Mouse (Mus musculus): ENCODE measurements around the gene Arhgef19. TPM values are rescaled to one million over a fixed set of nuclear protein-coding genes. Genes with fewer than 3 reads are reported as not detected.
A peak's percentile ranks its signal among the peaks of the same experiment; 100 is the strongest.

Arhgef19 gene
- polyA plus RNA-seq, 1 experiment: 16.4 TPM

DNA sequence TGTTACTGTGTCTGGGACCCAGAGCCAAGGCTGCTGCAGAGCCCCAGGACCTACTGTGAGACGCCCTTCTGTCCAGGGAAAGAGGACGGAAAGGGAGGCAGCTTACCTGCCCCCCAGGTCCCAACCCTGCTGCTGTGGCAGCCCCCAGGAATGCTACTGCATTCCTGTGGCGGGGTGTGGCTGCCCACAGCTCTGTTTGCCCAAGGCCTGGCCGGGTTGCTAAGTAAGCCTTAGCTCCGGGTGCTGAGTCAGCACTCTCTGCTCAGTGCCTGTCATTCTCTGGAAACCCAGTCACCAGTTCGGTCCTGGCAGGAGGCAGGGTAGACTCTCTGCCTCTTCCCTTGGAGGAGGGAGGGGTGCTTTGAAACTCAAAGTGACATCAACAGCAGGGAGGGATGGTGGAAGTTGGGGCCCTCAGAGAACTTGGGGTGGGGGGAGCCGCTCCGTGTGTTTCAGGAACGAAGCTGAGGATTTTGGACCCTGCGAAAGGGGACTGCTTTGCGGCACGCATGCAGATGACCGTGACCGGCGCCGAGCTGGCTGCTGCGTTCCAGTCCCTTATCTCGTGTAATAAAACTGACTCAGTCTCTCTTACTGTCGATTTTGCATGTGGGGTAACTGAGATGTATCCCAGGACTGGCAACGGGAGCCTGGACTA is 47.7 kb downstream of the Arhgef19 start:
- H3K27ac ChIP-seq (ENCODE audit: insufficient read depth, low read length): peak overlapping the region; percentile 21; the same call in 1 of the 2 replicates
- H3K4me1 ChIP-seq (ENCODE audit: control insufficient read depth, insufficient read depth, low read length): peaks cover 10% of the 10 kb centered on the region
- TF ChIP-seq POLR2A (IDR thresholded peaks at IDR 0.05; ENCODE audit: low read depth, low read length) (no peak), CTCF (IDR thresholded peaks at IDR 0.05; ENCODE audit: borderline replicate concordance, insufficient read depth, low read length) (no peak)
- no peak overlapping the region for H3K4me3 ChIP-seq (ENCODE audit: insufficient read depth, low read length)

- Histone ChIP-seq H3K4me1 (ENCODE audit: control insufficient read depth, insufficient read depth, low read length) (peaks cover 12% of the 10 kb centered on the region), H3K4me3 (ENCODE audit: insufficient read depth, low read length) (no peak overlapping the region), H3K27ac (ENCODE audit: insufficient read depth, low read length) (no peak overlapping the region)
- TF ChIP-seq POLR2A (IDR thresholded peaks at IDR 0.05; ENCODE audit: low read depth, low read length) (no peak), CTCF (IDR thresholded peaks at IDR 0.05; ENCODE audit: borderline replicate concordance, insufficient read depth, low read length) (no peak)
Observed at GRCm38 (mm10) chr4:141287518-141288004, 48.3 kb downstream of the Arhgef19 start.

DNA sequence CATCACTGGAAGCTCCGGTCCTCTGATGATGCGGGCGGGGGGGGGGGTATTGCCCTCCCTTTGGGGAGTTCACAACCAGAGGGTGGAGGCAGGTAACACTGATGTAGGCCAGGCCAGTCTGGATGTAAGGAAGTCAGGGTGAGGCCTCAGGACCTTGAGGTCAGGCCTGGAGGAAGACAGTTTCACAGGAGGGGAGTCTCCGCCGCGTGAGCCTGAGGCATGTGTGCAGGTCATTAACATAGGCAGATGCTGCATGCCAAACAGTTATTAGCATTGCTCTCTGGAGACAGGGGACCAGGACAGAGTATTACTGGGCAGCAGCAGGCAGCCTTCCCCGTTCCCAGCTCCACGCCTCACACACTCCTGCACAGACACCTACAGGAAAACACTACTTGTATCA is 48.9 kb downstream of the Arhgef19 start:
- Histone ChIP-seq H3K4me1 (ENCODE audit: control insufficient read depth, insufficient read depth, low read length) (peaks cover 12% of the 10 kb centered on the region), H3K27ac (ENCODE audit: insufficient read depth, low read length) (no peak overlapping the region), H3K4me3 (ENCODE audit: insufficient read depth, low read length) (no peak overlapping the region)
- TF ChIP-seq POLR2A (IDR thresholded peaks at IDR 0.05; ENCODE audit: low read depth, low read length) (no peak), CTCF (IDR thresholded peaks at IDR 0.05; ENCODE audit: borderline replicate concordance, insufficient read depth, low read length) (no peak)

DNA sequence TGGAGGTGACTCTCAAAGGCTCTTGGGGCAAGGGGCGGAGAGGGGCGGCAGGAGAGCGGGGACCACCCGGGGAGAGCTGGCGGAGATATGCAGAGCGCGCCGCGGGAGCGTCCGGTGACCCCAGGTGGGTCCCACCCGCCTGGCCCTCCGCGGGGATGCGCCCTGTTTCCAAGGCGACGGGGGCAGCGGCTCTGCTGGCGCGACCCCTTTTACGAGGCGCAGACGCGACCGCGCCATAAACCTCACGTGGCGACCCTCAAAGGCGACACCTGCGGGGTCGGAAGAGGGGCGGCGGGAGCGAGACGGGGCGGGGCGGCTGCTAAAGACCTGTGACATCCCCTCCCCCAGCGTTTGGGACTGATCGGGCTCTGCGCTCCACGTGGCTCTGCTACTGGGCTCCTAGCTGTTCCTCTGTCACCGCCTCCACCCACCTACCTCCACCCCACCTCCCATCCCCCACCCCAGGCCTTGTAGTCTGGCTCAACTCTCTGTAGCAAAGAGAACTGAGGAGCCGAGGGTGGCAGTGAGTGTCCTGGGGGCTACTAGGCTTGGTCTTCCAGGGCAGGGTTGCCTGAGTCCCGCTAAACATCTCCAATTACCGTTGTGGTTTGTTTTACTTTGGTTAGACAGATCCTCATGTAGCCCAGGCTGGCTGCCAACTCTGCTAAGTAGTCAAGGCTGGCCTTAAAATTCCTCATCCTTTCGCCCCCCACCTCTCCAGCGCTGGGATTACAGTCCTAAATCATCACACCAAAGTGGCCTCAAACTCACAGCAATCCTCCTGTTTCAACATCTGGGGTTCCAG is 52.5 kb downstream of the Arhgef19 start:
- peaks cover 9% of the 10 kb centered on the region for H3K4me1 ChIP-seq (ENCODE audit: control insufficient read depth, insufficient read depth, low read length)
- no peak overlapping the region for H3K27ac ChIP-seq (ENCODE audit: insufficient read depth, low read length)
- H3K4me3 ChIP-seq (ENCODE audit: insufficient read depth, low read length): no peak overlapping the region
- TF ChIP-seq POLR2A (IDR thresholded peaks at IDR 0.05; ENCODE audit: low read depth, low read length): no peak
- no peak for TF ChIP-seq CTCF (IDR thresholded peaks at IDR 0.05; ENCODE audit: borderline replicate concordance, insufficient read depth, low read length)

DNA sequence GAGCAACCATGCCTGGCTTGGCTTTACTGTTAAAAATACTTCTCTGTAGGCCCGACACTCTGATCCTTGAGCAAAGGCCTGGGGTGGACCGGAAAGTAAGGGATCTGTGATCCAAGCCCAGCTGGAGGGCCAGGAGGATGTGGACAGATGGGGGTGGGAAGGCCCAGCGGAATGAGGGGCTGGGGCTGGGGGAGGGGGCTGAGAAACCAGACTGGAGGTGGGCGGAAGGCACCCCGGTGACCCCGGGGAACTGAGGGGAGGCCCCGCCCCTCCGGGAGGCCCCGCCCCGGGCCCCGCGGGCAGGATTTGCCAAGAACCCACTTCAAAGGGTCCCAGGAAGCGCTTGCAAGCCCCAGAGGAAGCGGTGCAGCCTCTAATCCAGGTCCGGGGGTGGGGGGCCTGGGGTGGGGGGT is 56.5 kb downstream of the Arhgef19 start:
- Histone ChIP-seq H3K4me3 (ENCODE audit: insufficient read depth, low read length) (no peak overlapping the region), H3K4me1 (ENCODE audit: control insufficient read depth, insufficient read depth, low read length) (peaks cover 17% of the 10 kb centered on the region), H3K27ac (ENCODE audit: insufficient read depth, low read length) (no peak overlapping the region)
- no peak for TF ChIP-seq POLR2A (IDR thresholded peaks at IDR 0.05; ENCODE audit: low read depth, low read length)
- no peak for TF ChIP-seq CTCF (IDR thresholded peaks at IDR 0.05; ENCODE audit: borderline replicate concordance, insufficient read depth, low read length)

DNA sequence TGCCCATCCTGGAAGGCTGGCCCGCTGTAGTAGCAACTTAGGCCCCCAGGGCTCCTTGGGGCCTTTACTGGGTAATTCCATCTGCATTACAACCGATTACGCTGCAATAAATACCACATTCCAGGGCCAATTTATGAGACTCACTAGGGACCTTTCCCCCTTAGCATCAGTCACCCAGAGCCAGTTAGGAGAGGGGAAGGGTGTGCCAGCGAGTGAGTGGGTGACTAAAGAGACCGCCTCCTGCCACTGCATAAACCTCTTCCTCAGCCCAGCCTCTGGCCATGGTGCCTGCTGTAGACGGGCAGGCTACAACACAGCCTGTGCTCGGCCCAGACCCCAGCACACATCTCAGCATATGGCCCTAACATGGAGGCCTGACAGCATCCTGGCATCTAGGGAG is 58.6 kb downstream of the Arhgef19 start:
- Histone ChIP-seq H3K4me3 (ENCODE audit: insufficient read depth, low read length) (no peak overlapping the region), H3K4me1 (ENCODE audit: control insufficient read depth, insufficient read depth, low read length) (peaks cover 8% of the 10 kb centered on the region), H3K27ac (ENCODE audit: insufficient read depth, low read length) (no peak overlapping the region)
- no peak for TF ChIP-seq POLR2A (IDR thresholded peaks at IDR 0.05; ENCODE audit: low read depth, low read length)
- no peak for TF ChIP-seq CTCF (IDR thresholded peaks at IDR 0.05; ENCODE audit: borderline replicate concordance, insufficient read depth, low read length)

DNA sequence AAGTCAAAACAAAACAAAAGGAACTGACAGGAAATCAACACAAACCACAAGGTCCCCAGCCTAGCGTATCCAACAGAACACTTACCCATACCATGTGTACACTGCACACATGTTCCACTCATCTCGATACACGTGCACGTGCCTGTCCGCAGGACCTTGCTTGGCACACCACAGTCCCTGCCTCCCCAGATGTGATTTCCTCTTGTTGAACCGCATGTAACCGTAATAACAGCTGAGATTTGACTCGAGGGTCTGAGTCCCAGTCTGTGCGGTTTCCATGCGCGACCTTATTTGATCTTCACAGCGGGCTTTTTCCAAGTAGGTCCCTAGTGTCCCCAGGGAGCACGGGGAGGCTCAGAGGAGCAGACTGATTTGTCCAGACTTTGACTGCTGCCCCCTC is 60.1 kb downstream of the Arhgef19 start:
- Histone ChIP-seq H3K4me3 (ENCODE audit: insufficient read depth, low read length) (no peak overlapping the region), H3K4me1 (ENCODE audit: control insufficient read depth, insufficient read depth, low read length) (peaks cover 8% of the 10 kb centered on the region), H3K27ac (ENCODE audit: insufficient read depth, low read length) (no peak overlapping the region)
- TF ChIP-seq POLR2A (IDR thresholded peaks at IDR 0.05; ENCODE audit: low read depth, low read length): no peak
- TF ChIP-seq CTCF (IDR thresholded peaks at IDR 0.05; ENCODE audit: borderline replicate concordance, insufficient read depth, low read length): no peak

DNA sequence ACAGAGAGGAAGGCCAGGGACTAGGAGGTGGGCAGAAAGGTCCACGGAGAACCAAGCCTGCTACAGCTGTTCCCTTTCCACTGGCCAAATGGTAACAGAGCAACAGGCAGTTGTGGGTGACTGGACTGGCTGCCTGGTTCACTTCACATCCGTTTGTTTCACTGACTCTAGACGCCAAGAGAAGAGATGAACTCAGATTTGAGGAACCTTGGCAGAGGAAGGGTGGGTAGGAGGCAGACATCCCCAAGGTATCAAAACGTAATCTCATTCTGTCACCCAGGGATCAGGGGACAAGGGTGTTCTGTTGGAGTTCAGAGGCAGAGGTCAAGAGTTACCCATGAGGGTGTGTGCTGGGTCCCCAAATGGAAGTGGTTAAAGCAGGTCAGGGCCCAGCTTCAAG is 60.9 kb downstream of the Arhgef19 start:
- no peak overlapping the region for H3K27ac ChIP-seq (ENCODE audit: insufficient read depth, low read length)
- TF ChIP-seq POLR2A (IDR thresholded peaks at IDR 0.05; ENCODE audit: low read depth, low read length) (no peak), CTCF (IDR thresholded peaks at IDR 0.05; ENCODE audit: borderline replicate concordance, insufficient read depth, low read length) (no peak)
- H3K4me3 ChIP-seq (ENCODE audit: insufficient read depth, low read length): no peak overlapping the region
- peaks cover 8% of the 10 kb centered on the region for H3K4me1 ChIP-seq (ENCODE audit: control insufficient read depth, insufficient read depth, low read length)

GRCm38 (mm10) chr4:141301116-141301553 is 61.8 kb downstream of the Arhgef19 start, which contains the start of gene Epha2:
Gene Epha2, plus strand, starts transcription at chr4:141301240.
- TF ChIP-seq POLR2A (IDR thresholded peaks at IDR 0.05; ENCODE audit: low read depth, low read length) (peak; percentile 100), CTCF (IDR thresholded peaks at IDR 0.05; ENCODE audit: borderline replicate concordance, insufficient read depth, low read length) (no peak)
- Histone ChIP-seq H3K4me1 (ENCODE audit: control insufficient read depth, insufficient read depth, low read length) (peaks cover 16% of the 10 kb centered on the region), H3K4me3 (ENCODE audit: insufficient read depth, low read length) (peak within 1 kb of the TSS; percentile 92), H3K27ac (ENCODE audit: insufficient read depth, low read length) (peak within 1 kb of the TSS; percentile 25; the same call in 1 of the 2 replicates)

Data from embryonic fibroblast, embryonic 13.5 days (primary cell).